Mouse (Mus musculus) brain, embryonic 14.5 days (tissue): ENCODE results near the gene Lrp8. TPM values are rescaled to one million over a fixed set of nuclear protein-coding genes. Genes with fewer than 3 reads are reported as not detected.
A peak's percentile ranks its signal among the peaks of the same experiment; 100 is the strongest.

Source experiments
- DNase-seq: peaks from one replicate; pipeline ENCODE4 v3.0.0-alpha.2; 2011; ENCODE audit warnings: low read depth
- CTCF ChIP-seq: fragments of 200-500 bp; IDR thresholded peaks from 2 replicates; pipeline ENCODE4 v1.5.1; 2012; ENCODE audit warnings: inconsistent platforms, mild to moderate bottlenecking, moderate library complexity, borderline replicate concordance; ENCODE audit not compliant: insufficient read depth, insufficient read length; ENCODE audit errors: extremely low read depth
- POLR2A ChIP-seq: fragments of 200-500 bp; IDR thresholded peaks from 2 replicates; pipeline ENCODE4 v1.6.1; 2012; ENCODE audit warnings: mild to moderate bottlenecking, inconsistent platforms, borderline replicate concordance; ENCODE audit not compliant: poor library complexity, insufficient read depth, insufficient read length, severe bottlenecking; ENCODE audit errors: extremely low read depth
- polyA plus RNA-seq: library from polyadenylated mRNA; depleted of rRNA; stranded (reverse); fragments of >200 nt; gene quantifications from 2 replicates; pipeline ENCODE4 v1.2.3, GENCODE M21; 2012; rRNA removed

The Lrp8 gene
- polyA plus RNA-seq, 1 experiment = 146 TPM

DNA sequence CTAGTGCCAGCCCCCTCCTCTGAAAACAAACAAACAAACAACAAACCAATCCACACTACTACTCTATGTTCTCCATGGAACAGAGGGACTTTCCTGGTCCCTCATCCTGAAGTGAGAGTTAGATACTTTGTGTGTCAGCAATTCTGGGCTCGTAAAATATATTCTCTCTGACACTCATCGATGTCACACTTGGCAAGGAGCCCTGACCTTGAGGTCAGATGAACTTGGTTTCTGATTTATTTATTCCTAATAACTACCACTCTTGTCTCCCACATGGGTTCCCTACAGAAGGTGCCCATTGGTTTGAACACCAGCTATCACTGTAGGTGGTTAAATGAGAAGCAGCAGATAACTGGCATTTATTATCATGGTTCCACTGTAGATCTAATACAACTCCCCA, 118.3 kb downstream of the Lrp8 start:
- no peak for DNase-seq
- TF ChIP-seq CTCF (no peak), POLR2A (no peak)

GRCm38 (mm10) chr4:107921152-107921695, 119.2 kb downstream of the Lrp8 start:
- TF ChIP-seq CTCF (no peak), POLR2A (no peak)
- no peak for DNase-seq

- TF ChIP-seq POLR2A = no peak
- no peak for TF ChIP-seq CTCF
- DNase-seq = no peak
These were observed 119.9 kb downstream of the Lrp8 start for GRCm38 (mm10) chr4:107921952-107922351.

DNA sequence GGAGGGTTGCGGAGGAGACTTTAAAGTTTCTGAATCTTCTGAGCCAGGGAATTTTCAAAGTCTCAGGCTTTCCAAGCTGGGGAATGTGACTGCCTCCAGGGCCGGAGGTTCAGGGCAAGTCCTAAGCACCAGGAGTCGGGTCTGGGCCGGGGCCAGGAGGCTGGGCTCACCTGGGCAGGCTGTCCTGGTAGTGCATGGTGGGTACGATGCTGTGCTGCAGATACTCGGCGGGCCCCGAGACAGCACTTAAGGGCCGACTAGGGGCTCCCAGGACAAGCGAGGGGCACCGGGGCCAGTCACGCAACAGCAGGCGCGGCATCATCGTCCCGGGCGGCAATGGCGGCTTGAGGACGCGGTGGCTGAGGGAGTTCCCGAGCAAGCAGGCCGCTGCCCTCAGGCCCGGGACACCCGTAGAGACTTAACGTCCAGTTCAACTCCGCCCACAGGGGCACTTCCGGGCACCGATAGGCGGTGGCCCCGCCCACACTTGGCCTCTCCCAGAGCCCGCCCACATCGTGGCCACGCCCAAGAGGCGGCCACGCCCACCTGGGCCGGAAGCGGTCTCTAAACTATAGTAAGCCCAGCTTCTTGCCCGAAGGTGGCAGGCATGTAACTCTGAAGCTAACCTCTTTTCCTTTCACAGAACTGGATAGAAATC, 121.2 kb downstream of the Lrp8 start, which contains the start of gene Cpt2:
Cpt2 (minus strand) TSS at position 466 of the 658 bp plus-strand sequence.
- peak; percentile 95 for DNase-seq
- TF ChIP-seq POLR2A (peak; percentile 38; the same call in 1 of the 2 replicates), CTCF (peak; percentile 1; the same call in 1 of the 2 replicates)

DNA sequence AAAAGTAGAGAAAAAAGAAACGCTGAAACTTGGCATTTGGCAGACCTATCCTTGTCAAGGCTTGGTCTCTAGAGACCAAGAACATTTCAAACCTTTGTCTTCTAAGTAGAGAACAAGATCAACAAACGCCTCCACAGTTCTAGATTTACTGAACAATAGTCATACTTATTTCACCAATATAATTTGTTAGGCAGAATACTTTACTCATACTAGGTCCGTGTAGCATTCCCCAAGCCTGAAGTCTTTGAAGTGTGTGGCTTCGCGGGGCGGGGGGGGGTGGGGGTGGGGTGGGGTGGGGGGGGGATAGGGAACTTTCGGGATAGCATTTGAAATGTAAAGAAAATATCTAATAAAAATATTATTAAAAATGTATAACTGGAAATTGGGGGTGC, 121.7 kb downstream of the Lrp8 start:
- DNase-seq = no peak
- TF ChIP-seq POLR2A (no peak), CTCF (no peak)

Other genes starting within 250 kb of the Lrp8 start
- 61.0 and 82.4 TPM in 2 replicates for gene Dmrtb1, start 118.0 kb upstream of the Lrp8 start, polyA plus RNA-seq
- gene Magoh, start 77.5 kb downstream of the Lrp8 start, polyA plus RNA-seq = 106 and 129 TPM in 2 replicates
- gene 0610037L13Rik, start 87.6 kb downstream of the Lrp8 start, polyA plus RNA-seq = 91.0 and 114 TPM in 2 replicates
- gene Cpt2, start 121.3 kb downstream of the Lrp8 start, polyA plus RNA-seq = 14.1 and 15.6 TPM in 2 replicates
- gene Slc1a7, start 166.1 kb downstream of the Lrp8 start, polyA plus RNA-seq = 0.08 and 0.10 TPM in 2 replicates